Mouse (Mus musculus) liver, embryonic 14.5 days (tissue): Measurements from ENCODE around the gene Hhat.

Source experiments
- CTCF ChIP-seq: IDR thresholded peaks from 2 replicates; pipeline ENCODE4 v1.5.1; 2016; ENCODE audit warnings: antibody characterized with exemption, low read depth, control low read depth
- EP300 ChIP-seq: IDR thresholded peaks from 2 replicates; pipeline ENCODE4 v1.6.1; 2016; ENCODE audit warnings: antibody characterized with exemption, low read depth

- TF ChIP-seq EP300 (no peak), CTCF (no peak)
Measured at GRCm38 (mm10) chr1:192502835-192503234, 268.2 kb downstream of the Hhat start.
